Mouse (Mus musculus): ENCODE results near the gene Rab3d.

GRCm38 (mm10) chr9:21870879-21871524, 47.0 kb downstream of the Rab3d start:
- TF ChIP-seq CTCF (conservative IDR thresholded peaks at IDR 0.05; ENCODE audit: insufficient read depth, insufficient read length, low read depth, low read length) (peak; percentile 89), POLR2A (IDR thresholded peaks at IDR 0.05; ENCODE audit: low read depth, low read length) (no peak)
